Mouse (Mus musculus) liver, adult 2 months (tissue): ENCODE measurements at regions not wholly inside any gene's neighbourhood (a gene's known extent, or its start where the extent isn't known, plus 50 kb on each side); places are given as distances from the start of the nearest gene placed in this dataset.

ENCODE experiments used
- CTCF ChIP-seq: fragments of 200-500 bp; IDR thresholded peaks from 2 replicates; pipeline ENCODE4 v1.5.1; 2011; ENCODE audit warnings: low read depth, low read length, control low read depth
- POLR2A ChIP-seq: fragments of 200-500 bp; IDR thresholded peaks from 2 replicates; pipeline ENCODE4 v1.6.1; 2011; ENCODE audit warnings: low read length, control low read depth; ENCODE audit not compliant: insufficient read depth; ENCODE audit errors: extremely low read depth

DNA sequence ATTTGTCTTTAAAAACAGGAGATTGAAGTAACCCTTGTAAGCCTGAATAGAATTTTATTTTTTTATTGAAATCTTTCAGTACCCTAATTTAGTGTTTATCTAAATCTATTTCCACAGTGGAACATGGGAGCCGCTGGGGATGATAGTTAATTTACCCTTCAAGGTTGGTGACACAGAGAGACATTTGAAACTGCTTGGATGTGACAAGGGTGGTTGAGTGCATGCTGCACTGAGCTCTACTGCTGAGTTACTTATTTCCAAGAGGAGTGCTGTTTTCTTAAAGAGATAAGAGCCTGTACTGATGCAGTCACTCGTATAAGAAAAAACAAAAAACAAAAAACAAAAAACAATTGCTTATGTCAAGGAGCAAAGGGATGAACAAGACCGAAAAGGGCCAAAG lies 123.7 kb upstream of the Map3k1 start:
- TF ChIP-seq POLR2A (no peak), CTCF (no peak)
